Mouse (Mus musculus) erythroblast, embryonic 14.5 days (primary cell): Measurements from ENCODE around the gene Dnajc27. TPM values are rescaled to one million over a fixed set of nuclear protein-coding genes. Genes with fewer than 3 reads are reported as not detected.

Experiments used
- H3K27me3 ChIP-seq: 2 replicates; pipeline ENCODE4 v1.6.1; 2012; ENCODE audit warnings: inconsistent platforms; ENCODE audit not compliant: control insufficient read depth
- H3K36me3 ChIP-seq: 2 replicates; pipeline ENCODE4 v1.6.1; 2012; ENCODE audit warnings: mild to moderate bottlenecking, inconsistent platforms; ENCODE audit not compliant: control insufficient read depth
- H3K4me1 ChIP-seq: 2 replicates; pipeline ENCODE4 v1.6.1; 2012; ENCODE audit warnings: inconsistent platforms; ENCODE audit not compliant: control insufficient read depth
- H3K4me3 ChIP-seq: replicated peaks from 2 replicates; pipeline ENCODE3; 2012; ENCODE audit warnings: moderate library complexity, mild to moderate bottlenecking, inconsistent platforms
- H3K9me3 ChIP-seq: 2 replicates; pipeline ENCODE4 v1.6.1; 2012; ENCODE audit warnings: low read length, inconsistent platforms, mixed read lengths; ENCODE audit not compliant: control insufficient read depth
- GATA1 ChIP-seq: IDR thresholded peaks from 2 replicates; pipeline ENCODE4 v1.6.1; 2012; ENCODE audit warnings: low read length, inconsistent platforms, mixed read lengths
- TAL1 ChIP-seq: IDR thresholded peaks from 3 replicates; pipeline ENCODE4 v1.6.1; 2012; ENCODE audit warnings: low read length, inconsistent platforms, mixed read lengths
- polyA plus RNA-seq: library from polyadenylated mRNA; stranded (reverse); fragments of >175 nt; gene quantifications from 2 replicates; pipeline ENCODE4 v1.2.3, GENCODE M21; 2012

Gene Dnajc27
- polyA plus RNA-seq, 1 experiment = 0.11 TPM

DNA sequence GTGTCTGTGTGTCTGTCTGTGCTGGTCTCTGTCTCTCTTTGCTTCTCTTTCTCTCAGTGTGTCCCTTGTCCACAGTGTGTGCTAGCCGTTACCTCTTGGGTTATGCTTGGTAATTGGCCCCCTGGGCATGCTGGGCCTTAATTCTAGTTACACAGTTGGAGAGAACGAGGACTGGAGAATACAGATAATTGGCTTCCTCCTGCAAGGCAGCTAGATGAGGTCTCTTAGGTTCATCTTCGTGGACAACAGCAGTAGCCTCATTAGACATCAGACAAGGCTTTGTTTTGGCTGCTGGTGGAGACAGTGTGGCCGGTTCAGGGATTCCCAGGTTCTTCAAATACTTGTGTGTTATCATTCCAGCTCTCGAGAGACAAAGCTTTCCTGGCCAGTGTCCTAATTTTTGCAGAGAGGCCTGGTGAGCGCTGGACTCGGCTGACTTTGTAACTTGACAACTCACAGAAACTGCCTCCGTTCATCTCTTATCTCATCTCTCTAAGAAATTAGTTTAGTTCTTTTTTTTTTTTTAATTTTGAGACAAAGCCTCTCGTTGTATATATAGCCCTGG, 31.4 kb upstream of the Dnajc27 start:
- Histone ChIP-seq H3K4me3 (no peak overlapping the region), H3K36me3 (no peaks in the 10 kb centered on the region), H3K4me1 (no peaks in the 10 kb centered on the region), H3K27me3 (peaks cover 5% of the 10 kb centered on the region; the same call in 1 of the 2 replicates), H3K9me3 (no peaks in the 10 kb centered on the region)
- TF ChIP-seq GATA1 (no peak), TAL1 (no peak)

DNA sequence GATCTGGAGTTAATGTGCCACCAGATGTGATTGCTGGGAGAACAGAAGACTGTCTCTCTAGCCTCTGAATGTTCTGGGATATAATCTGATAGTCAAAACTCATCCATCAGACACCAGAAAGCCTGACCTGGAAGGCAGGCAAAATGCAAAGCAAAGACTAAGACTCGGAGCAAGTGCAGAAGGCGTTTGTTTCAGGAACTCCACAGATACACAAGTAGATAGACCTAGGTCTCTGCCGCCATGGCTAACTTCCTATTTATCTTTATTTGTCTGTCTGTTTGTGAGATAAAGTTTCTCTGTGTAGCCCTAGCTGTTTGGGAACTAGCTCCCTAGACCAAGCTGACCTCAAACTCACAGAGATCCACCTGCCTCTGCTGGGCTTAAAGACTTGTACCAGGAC, 28.7 kb upstream of the Dnajc27 start:
- no peaks in the 10 kb centered on the region for H3K9me3 ChIP-seq
- H3K27me3 ChIP-seq = peaks cover 5% of the 10 kb centered on the region; the same call in 1 of the 2 replicates
- no peak overlapping the region for H3K4me3 ChIP-seq
- H3K36me3 ChIP-seq = no peaks in the 10 kb centered on the region
- no peak for TF ChIP-seq TAL1
- TF ChIP-seq GATA1 = no peak
- no peaks in the 10 kb centered on the region for H3K4me1 ChIP-seq

DNA sequence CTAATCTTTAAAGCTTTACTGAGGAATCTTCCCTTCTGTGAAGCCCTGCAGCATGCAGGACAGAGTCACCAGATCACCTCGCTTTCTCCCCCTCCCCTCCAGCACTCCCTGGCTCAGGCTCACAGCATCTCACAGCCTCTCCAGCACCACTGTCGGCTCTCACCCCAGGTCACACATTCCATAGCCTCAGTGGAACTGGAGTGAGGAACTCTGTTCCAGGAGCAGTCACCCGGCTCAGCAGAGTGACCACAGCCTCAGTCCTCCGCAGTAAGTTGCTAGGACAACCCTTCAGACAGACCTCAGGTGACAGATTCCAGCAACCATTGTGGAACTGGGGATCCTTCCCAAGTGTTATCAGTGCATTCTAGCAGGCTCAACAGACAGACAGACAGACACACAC, 27.5 kb upstream of the Dnajc27 start:
- Histone ChIP-seq H3K4me1 (no peaks in the 10 kb centered on the region), H3K27me3 (peaks cover 5% of the 10 kb centered on the region; the same call in 1 of the 2 replicates), H3K4me3 (no peak overlapping the region), H3K36me3 (no peaks in the 10 kb centered on the region), H3K9me3 (no peaks in the 10 kb centered on the region)
- TF ChIP-seq TAL1 (no peak), GATA1 (no peak)

DNA sequence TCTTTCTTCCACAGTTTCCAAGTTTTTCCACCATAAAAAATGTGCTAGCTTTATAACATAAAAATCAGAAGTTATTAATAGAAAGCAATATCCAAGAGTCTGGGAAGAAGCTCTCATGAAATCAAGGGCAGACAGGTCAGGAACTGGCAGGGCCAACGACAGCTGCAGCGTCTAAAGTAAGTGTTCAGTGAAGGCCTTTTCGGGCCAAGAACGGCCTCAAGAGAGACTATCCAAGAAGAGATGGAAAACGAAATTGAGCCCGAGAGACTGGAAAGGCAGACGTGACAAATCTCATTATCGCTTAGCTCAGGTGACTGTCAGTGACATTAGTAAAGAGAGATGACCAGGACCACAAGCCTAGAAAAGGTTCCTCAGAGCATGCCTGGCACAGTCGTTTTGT, 24.1 kb upstream of the Dnajc27 start:
- TF ChIP-seq TAL1 = no peak
- no peak for TF ChIP-seq GATA1
- H3K4me1 ChIP-seq = peaks cover 3% of the 10 kb centered on the region
- peaks cover 5% of the 10 kb centered on the region; the same call in 1 of the 2 replicates for H3K27me3 ChIP-seq
- no peak overlapping the region for H3K4me3 ChIP-seq
- no peaks in the 10 kb centered on the region for H3K9me3 ChIP-seq
- H3K36me3 ChIP-seq = no peaks in the 10 kb centered on the region

- Histone ChIP-seq H3K4me1 (peaks cover 6% of the 10 kb centered on the region), H3K36me3 (no peaks in the 10 kb centered on the region), H3K9me3 (no peaks in the 10 kb centered on the region), H3K27me3 (peaks cover 5% of the 10 kb centered on the region; the same call in 1 of the 2 replicates), H3K4me3 (no peak overlapping the region)
- TF ChIP-seq GATA1 = no peak
- no peak for TF ChIP-seq TAL1
These were observed 22.7 kb upstream of the Dnajc27 start for GRCm38 (mm10) chr12:4059683-4060082.

DNA sequence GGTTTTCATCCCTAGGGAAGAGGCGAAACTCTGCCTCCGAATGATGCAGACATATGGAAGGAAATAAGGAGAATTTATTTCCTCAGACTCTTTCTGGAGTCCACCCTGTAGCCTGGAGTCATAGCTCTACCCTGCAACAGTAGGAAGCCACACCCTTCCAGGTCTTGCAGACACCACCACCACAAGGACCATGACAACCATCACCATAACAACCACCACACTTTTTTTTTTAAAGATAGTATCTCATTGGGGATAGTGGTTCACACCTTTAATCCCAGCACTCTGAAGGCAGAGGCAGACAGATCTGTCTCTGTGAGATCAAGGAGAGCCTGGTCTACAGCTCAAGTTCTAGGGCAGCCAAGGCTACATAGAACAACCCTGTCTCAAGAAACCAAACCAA, 16.9 kb upstream of the Dnajc27 start:
- H3K4me1 ChIP-seq = peaks cover 25% of the 10 kb centered on the region
- no peak overlapping the region for H3K4me3 ChIP-seq
- H3K36me3 ChIP-seq = no peaks in the 10 kb centered on the region
- no peaks in the 10 kb centered on the region for H3K9me3 ChIP-seq
- TF ChIP-seq TAL1 (no peak), GATA1 (no peak)
- peaks cover 3% of the 10 kb centered on the region for H3K27me3 ChIP-seq

DNA sequence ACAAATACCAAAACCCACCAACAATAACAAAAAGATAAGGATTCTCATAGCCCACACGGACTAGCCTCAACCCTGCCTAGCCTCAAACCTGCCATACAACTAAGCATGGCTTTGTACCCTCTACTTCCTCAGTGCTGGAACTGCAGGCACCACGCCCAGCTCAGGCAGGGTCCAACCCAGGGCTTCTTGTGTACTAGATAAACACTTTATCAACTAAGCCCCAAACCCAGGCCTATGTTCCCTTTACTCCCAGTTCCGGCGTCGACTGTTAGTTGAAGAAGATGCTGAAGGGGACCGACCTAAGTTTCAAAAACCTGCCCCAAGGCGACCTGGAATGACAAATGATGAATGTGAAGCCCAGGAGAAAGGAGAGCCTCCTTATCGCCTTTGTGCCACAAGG, 16.4 kb upstream of the Dnajc27 start:
- H3K27me3 ChIP-seq = peaks cover 3% of the 10 kb centered on the region
- H3K36me3 ChIP-seq = no peaks in the 10 kb centered on the region
- H3K4me1 ChIP-seq = peaks cover 25% of the 10 kb centered on the region
- no peak overlapping the region for H3K4me3 ChIP-seq
- H3K9me3 ChIP-seq = no peaks in the 10 kb centered on the region
- TF ChIP-seq TAL1 (no peak), GATA1 (no peak)

GRCm38 (mm10) chr12:4066681-4067459, 15.5 kb upstream of the Dnajc27 start:
- Histone ChIP-seq H3K9me3 (no peaks in the 10 kb centered on the region), H3K27me3 (peaks cover 3% of the 10 kb centered on the region), H3K4me3 (no peak overlapping the region), H3K4me1 (peaks cover 25% of the 10 kb centered on the region), H3K36me3 (no peaks in the 10 kb centered on the region)
- TF ChIP-seq GATA1 = no peak
- no peak for TF ChIP-seq TAL1

DNA sequence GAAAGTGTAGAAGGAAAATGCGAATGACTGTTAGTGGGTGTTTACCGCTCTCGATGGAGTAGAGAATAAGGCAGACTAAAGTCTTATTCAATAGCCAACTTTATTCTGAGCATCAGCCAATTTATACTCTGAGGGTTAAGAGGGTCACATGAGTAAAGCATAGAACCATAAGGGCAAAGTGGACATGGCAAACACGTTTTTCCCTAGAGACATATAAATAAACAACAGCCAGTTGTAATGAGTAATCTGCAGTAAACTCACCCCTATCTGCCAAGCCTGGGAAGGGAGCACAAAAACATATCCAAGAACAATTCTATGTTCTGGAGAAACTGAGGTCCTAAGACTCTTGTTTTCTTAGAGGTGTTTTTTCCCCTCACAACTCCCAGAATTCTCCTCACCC, 13.8 kb upstream of the Dnajc27 start:
- Histone ChIP-seq H3K4me1 (peaks cover 22% of the 10 kb centered on the region), H3K27me3 (peaks cover 3% of the 10 kb centered on the region), H3K36me3 (no peaks in the 10 kb centered on the region), H3K9me3 (no peaks in the 10 kb centered on the region), H3K4me3 (no peak overlapping the region)
- TF ChIP-seq GATA1 (no peak), TAL1 (no peak)
